Comparison of ENCODE assay signal across 21 mouse cellular contexts in the genomic region with DNA sequence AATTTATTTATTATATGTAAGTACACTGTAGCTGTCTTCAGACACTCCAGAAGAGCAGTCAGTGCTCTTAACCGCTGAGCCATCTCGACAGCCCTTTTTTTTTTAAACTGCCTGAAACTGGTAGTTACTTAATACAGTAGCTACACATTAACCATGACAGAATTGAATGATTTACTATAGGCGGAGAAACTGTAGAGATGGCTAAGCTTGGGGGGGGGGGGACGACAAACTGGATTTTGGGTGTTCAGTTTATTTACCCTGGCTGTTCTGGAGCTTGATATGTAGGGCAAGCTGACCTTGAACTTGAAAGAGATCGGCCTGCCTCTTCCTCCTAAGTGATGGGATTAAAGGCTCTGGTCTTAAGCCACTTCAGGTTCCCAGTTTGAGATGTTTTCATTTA. TPM values are rescaled to one million over a fixed set of nuclear protein-coding genes. Genes with fewer than 3 reads are reported as not detected.
"Had no signal": no experiment of that assay in that cellular context is flagged by ENCODE, and none has a peak within 500 bp of the region (broad histone marks: within the 10 kb centered on the region; RNA-seq: fewer than 3 reads in every experiment).

No protein-coding gene starts in this region.

- H3K27ac ChIP-seq: midbrain, embryonic 10.5 days; midbrain, embryonic 12.5 days; neural tube, embryonic 13.5 days; neural tube, embryonic 15.5 days had no signal

- DNase-seq: lung, adult 18-20 months; lung, embryonic 14.5 days; lung, postnatal 10 days; lung, postnatal 4 days; midbrain, embryonic 14.5 days; retina, postnatal 1 day; right cerebral cortex, adult 18-20 months; right cerebral cortex, postnatal 25 days; right cerebral cortex, postnatal 4 days; spleen, adult 18-20 months; thymus, adult 18-20 months; thymus, postnatal 14 days; thymus, postnatal 36 days had no signal

- H3K27me3 ChIP-seq: midbrain, embryonic 12.5 days; neural tube, embryonic 13.5 days; neural tube, embryonic 15.5 days had no signal

- ATAC-seq: midbrain, embryonic 16.5 days had no signal

- H3K9me3 ChIP-seq: midbrain, embryonic 10.5 days; midbrain, embryonic 12.5 days; neural tube, embryonic 13.5 days; neural tube, embryonic 15.5 days had no signal

- H3K9ac ChIP-seq: lung, embryonic 14.5 days; midbrain, embryonic 12.5 days; neural tube, embryonic 13.5 days; neural tube, embryonic 15.5 days had no signal

- H3K4me2 ChIP-seq: lung, embryonic 14.5 days; midbrain, embryonic 12.5 days; neural tube, embryonic 13.5 days; neural tube, embryonic 15.5 days had no signal

- H3K4me3 ChIP-seq: midbrain, embryonic 10.5 days; midbrain, embryonic 12.5 days; myocyte; neural tube, embryonic 13.5 days; neural tube, embryonic 15.5 days had no signal

RNA-seq across cellular contexts. Expression of gene Plcd4, which starts 31.4 kb away (rescaled TPM):
- polyA plus RNA-seq: small intestine, adult 2 months; stomach, embryonic 14.5 days had no signal
